Mouse (Mus musculus): ENCODE data around the gene Tnrc6b. TPM values are rescaled to one million over a fixed set of nuclear protein-coding genes. Genes with fewer than 3 reads are reported as not detected.

The Tnrc6b gene
- total RNA-seq, 1 experiment from 2014 or later: 40.9 TPM

- ATAC-seq (replicated peaks in 1 of 2; ENCODE audit: insufficient read depth in 1 of 2, low FRiP score in 2 of 2, low TSS enrichment in 1 of 2, low read depth in 1 of 2, poor library complexity in 2 of 2, severe bottlenecking in 2 of 2): peak in 1 of 2 experiments; percentile 50; a peak in 1 of 4 replicates
Observed at GRCm38 (mm10) chr15:80694125-80694910, 16.8 kb upstream of the Tnrc6b start.

DNA sequence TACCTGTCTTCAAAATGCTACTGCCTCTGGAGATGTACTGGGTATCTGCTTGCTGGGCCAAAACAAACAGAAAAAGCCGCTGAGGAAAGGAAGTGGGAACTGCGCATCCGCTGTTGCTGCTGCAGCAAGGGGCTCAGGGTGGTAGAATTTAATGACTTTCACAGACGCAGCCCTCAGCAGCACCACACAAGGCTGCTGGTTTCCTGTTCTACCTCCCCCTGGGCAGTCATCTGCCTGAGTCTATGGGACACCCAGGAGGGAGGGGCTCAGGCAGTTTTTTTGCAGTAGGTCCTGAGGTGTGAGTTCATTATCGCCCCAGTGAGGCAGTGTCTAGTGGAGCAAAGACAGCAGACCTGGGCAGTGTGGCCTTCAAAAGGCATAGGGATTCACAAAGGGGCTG is 13.5 kb upstream of the Tnrc6b start:
- peak; percentile 68 to 76 for ATAC-seq (replicated peaks in 1 of 2; ENCODE audit: insufficient read depth in 1 of 2, low FRiP score in 2 of 2, low TSS enrichment in 1 of 2, low read depth in 1 of 2, poor library complexity in 2 of 2, severe bottlenecking in 2 of 2)

GRCm38 (mm10) chr15:80701481-80702257 is 9.4 kb upstream of the Tnrc6b start:
- no peak for ATAC-seq (replicated peaks in 1 of 2; ENCODE audit: insufficient read depth in 1 of 2, low FRiP score in 2 of 2, low TSS enrichment in 1 of 2, low read depth in 1 of 2, poor library complexity in 2 of 2, severe bottlenecking in 2 of 2)

- ATAC-seq (replicated peaks in 1 of 2; ENCODE audit: insufficient read depth in 1 of 2, low FRiP score in 2 of 2, low TSS enrichment in 1 of 2, low read depth in 1 of 2, poor library complexity in 2 of 2, severe bottlenecking in 2 of 2): no peak
Observed at GRCm38 (mm10) chr15:80702910-80703309, 8.2 kb upstream of the Tnrc6b start.

- ATAC-seq (replicated peaks in 1 of 2; ENCODE audit: insufficient read depth in 1 of 2, low FRiP score in 2 of 2, low TSS enrichment in 1 of 2, low read depth in 1 of 2, poor library complexity in 2 of 2, severe bottlenecking in 2 of 2): no peak
Observed at GRCm38 (mm10) chr15:80703495-80703894, 7.6 kb upstream of the Tnrc6b start.

GRCm38 (mm10) chr15:80704267-80704666 is 6.8 kb upstream of the Tnrc6b start:
- peak; percentile 81 to 89 for ATAC-seq (replicated peaks in 1 of 2; ENCODE audit: insufficient read depth in 1 of 2, low FRiP score in 2 of 2, low TSS enrichment in 1 of 2, low read depth in 1 of 2, poor library complexity in 2 of 2, severe bottlenecking in 2 of 2)

DNA sequence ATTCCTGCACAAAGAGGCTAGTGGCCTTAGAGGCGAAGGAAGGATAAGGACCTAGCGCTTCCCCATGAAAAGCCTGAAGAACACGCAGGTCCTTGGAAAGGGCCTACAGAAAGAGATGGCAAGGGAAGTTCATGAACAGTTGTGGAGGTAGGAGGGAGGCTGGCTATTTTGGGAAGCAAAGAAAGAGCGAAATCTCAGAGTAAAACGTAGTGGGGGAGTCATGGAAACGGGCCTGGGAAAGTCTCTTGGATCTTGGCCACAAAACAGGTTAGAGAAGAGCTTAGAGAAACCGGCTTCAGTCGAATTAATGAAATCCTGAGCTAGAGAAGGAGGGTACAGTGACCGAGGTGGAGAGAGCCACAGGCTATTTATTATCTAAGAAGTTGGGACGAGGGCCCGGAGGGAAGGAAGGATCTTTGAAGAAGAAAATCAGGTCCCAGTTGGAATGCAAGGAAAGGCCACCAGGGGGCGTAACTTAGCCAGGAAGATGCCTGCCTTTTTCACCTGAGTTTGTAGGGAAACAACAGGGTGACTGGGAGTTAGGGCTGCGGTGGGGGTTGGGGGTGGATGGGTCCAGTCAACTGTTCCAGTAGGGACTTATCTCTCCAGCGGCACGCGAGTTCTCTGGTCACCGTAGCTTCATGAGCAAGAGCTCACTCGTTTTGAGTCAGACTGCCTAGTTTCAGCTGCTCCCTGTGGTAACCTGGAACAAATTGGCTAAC is 5.1 kb upstream of the Tnrc6b start:
- ATAC-seq (replicated peaks in 1 of 2; ENCODE audit: insufficient read depth in 1 of 2, low FRiP score in 2 of 2, low TSS enrichment in 1 of 2, low read depth in 1 of 2, poor library complexity in 2 of 2, severe bottlenecking in 2 of 2): no peak

DNA sequence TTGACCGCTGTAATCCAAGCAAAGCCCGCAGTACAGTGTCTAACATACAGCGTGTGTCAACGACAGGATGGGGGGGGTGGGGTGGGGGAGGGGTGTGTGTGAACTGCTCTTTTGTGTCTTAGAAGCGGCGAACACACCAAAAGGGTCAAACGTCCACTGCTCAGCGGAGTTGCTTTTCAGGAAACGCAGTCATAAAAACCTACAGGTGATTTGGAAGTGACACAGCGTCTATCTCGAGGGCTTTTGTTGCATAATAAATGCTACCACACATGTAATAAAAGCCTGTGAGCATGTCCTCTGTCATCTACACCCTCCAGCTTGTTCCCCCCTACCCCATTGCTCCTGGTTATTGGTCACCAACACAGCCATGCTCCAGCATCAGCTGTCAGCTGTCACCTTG is 4.5 kb upstream of the Tnrc6b start:
- ATAC-seq (replicated peaks in 1 of 2; ENCODE audit: insufficient read depth in 1 of 2, low FRiP score in 2 of 2, low TSS enrichment in 1 of 2, low read depth in 1 of 2, poor library complexity in 2 of 2, severe bottlenecking in 2 of 2): no peak

- ATAC-seq (replicated peaks in 1 of 2; ENCODE audit: insufficient read depth in 1 of 2, low FRiP score in 2 of 2, low TSS enrichment in 1 of 2, low read depth in 1 of 2, poor library complexity in 2 of 2, severe bottlenecking in 2 of 2): no peak
Observed at GRCm38 (mm10) chr15:80707088-80707487, 4.0 kb upstream of the Tnrc6b start.

DNA sequence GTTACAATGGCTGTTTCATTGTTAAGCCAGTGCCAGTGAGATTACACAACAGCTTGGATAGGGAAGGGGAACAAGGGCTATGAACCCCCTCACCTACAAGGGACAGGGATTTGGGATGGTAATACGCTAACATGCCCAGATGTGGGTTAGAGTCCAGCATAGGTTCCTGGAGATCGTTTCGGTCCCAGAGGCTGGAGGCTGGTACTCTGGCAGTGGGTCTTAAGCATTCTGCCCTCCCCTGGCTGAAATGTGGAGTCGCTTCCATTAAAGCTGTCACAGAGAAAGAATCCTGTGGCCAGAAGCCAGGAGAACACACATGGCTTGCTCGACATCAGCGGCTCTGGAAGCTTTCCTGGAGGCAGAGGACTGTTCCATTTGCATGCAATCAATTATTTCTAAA is 1.5 kb upstream of the Tnrc6b start:
- no peak for ATAC-seq (replicated peaks in 1 of 2; ENCODE audit: insufficient read depth in 1 of 2, low FRiP score in 2 of 2, low TSS enrichment in 1 of 2, low read depth in 1 of 2, poor library complexity in 2 of 2, severe bottlenecking in 2 of 2)

- ATAC-seq (replicated peaks in 1 of 2; ENCODE audit: insufficient read depth in 1 of 2, low FRiP score in 2 of 2, low TSS enrichment in 1 of 2, low read depth in 1 of 2, poor library complexity in 2 of 2, severe bottlenecking in 2 of 2): no peak
Observed at GRCm38 (mm10) chr15:80710257-80710607, 881 bp upstream of the Tnrc6b start.

- ATAC-seq (replicated peaks in 1 of 2; ENCODE audit: insufficient read depth in 1 of 2, low FRiP score in 2 of 2, low TSS enrichment in 1 of 2, low read depth in 1 of 2, poor library complexity in 2 of 2, severe bottlenecking in 2 of 2): peak in 1 of 2 experiments; percentile 29; a peak in 1 of 4 replicates
Observed at GRCm38 (mm10) chr15:80711401-80712151, 463 bp downstream of the Tnrc6b start.

DNA sequence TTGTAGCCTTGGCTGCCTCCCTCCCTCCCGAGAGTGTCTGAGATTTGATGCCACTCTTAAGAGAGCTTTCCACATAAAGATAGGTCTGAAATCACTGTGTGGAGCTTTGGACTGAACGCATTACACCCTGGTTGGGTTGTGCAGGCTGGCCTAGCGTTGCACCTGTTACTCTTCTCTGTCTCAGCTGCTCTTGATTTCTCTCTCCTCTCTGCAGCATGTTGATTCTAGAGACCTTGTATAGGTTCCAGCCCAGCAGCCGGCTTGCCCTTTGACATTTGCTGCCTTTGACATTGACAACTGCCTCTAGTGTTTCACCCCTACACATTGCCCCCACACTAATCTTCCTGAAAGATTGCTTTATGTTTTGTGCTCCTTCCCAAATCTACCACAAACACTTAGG is 3.2 kb downstream of the Tnrc6b start:
- no peak for ATAC-seq (replicated peaks in 1 of 2; ENCODE audit: insufficient read depth in 1 of 2, low FRiP score in 2 of 2, low TSS enrichment in 1 of 2, low read depth in 1 of 2, poor library complexity in 2 of 2, severe bottlenecking in 2 of 2)

DNA sequence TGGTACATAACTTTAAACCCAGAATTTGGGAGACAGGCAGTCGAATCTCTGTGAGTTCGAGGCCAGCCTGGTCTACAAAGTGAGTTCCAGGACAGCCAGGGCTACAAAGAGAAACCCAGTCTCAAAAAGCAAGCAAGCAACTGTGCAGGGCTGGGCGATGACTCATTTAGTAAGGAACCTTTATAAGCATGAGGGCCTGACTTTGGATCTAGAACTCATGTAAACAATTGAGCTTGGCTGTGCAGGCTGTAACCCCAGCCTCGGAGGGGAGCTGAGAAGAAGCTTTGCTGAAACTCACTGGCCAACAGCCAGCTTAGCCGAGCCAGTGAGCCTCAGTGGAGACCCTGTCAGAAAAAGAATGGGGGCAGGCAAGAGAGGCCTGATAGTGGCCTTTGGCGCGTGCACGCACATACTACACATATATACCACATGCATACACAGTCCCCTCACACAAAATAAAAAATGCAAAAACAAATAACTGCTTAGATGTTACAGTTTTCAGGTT is 5.6 kb downstream of the Tnrc6b start:
- ATAC-seq (replicated peaks in 1 of 2; ENCODE audit: insufficient read depth in 1 of 2, low FRiP score in 2 of 2, low TSS enrichment in 1 of 2, low read depth in 1 of 2, poor library complexity in 2 of 2, severe bottlenecking in 2 of 2): no peak

GRCm38 (mm10) chr15:80717431-80717830 is 6.3 kb downstream of the Tnrc6b start:
- ATAC-seq (replicated peaks in 1 of 2; ENCODE audit: insufficient read depth in 1 of 2, low FRiP score in 2 of 2, low TSS enrichment in 1 of 2, low read depth in 1 of 2, poor library complexity in 2 of 2, severe bottlenecking in 2 of 2): no peak

DNA sequence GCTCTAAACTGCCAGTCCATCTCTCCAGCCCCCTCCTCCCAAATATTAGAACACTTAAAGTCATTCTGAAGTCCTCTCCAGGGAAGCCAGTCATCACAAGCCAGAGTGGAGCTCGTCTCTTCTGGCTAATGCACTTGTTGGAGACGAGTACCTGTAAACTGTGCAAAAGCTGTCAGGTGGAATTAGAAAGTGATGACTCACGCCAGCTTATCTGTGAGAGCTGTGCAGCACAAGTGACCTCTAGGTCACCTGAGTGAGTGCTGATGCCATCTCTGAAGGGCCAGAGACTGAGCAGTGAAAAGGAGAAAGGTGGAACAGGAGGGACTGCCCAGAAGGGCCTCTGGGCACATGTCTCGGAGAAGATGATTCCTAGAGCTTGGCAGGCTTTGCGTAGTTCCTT is 9.1 kb downstream of the Tnrc6b start:
- ATAC-seq (replicated peaks in 1 of 2; ENCODE audit: insufficient read depth in 1 of 2, low FRiP score in 2 of 2, low TSS enrichment in 1 of 2, low read depth in 1 of 2, poor library complexity in 2 of 2, severe bottlenecking in 2 of 2): no peak

- ATAC-seq (replicated peaks in 1 of 2; ENCODE audit: insufficient read depth in 1 of 2, low FRiP score in 2 of 2, low TSS enrichment in 1 of 2, low read depth in 1 of 2, poor library complexity in 2 of 2, severe bottlenecking in 2 of 2): no peak
Observed at GRCm38 (mm10) chr15:80721861-80722260, 10.7 kb downstream of the Tnrc6b start.
